Comparison of ENCODE assay signal across 18 mouse cellular contexts in the genomic region with DNA sequence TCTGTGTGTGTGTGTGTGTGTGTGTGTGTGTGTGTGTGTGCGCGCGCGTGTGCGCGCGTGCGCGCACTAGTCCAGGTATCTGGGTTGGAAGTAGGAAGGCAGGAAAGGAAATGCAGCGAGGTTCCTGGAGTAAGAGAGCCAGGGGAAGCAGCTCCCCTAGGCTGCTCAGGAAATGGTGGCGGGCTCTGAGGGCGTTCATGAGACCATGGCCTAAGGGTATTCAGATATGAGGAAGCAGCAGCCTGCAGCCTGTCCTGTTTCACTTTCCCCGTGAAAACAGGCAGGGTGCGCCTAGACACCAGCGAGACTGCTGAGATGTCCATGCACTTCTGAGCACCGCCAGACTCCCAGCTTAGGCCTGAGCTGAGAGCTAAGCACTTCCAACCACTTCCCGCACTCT. TPM values are rescaled to one million over a fixed set of nuclear protein-coding genes. Genes with fewer than 3 reads are reported as not detected.
DNase-seq lines count a peak whose midpoint lies in the region; ATAC-seq and TF ChIP-seq lines count a peak whose summit lies in the region.
"Had no signal": no experiment of that assay in that cellular context is flagged by ENCODE, and none has a peak within 500 bp of the region (broad histone marks: within the 10 kb centered on the region; RNA-seq: fewer than 3 reads in every experiment).

No protein-coding gene starts in this region.

- no peak for TF ChIP-seq EP300 in liver, postnatal 0 days (IDR thresholded peaks at IDR 0.05; ENCODE audit: low read depth)

- no peak for TF ChIP-seq POLR2A in kidney, adult 2 months (IDR thresholded peaks at IDR 0.05; ENCODE audit: low read depth, low read length)

- WGBS in liver, postnatal 0 days (ENCODE audit: insufficient replicate concordance) = 55% methylated on average over 17 of the region's 17 CpGs
- WGBS in liver, embryonic 11.5 days = 75% methylated on average over 17 of the region's 17 CpGs
- WGBS in macrophage (ENCODE audit: missing documents) = 24% methylated on average over 17 of the region's 17 CpGs
- 79% methylated on average over 17 of the region's 17 CpGs for WGBS in kidney, adult 2 months

- no peaks in the 10 kb centered on the region for H3K9me3 ChIP-seq in liver, postnatal 0 days (ENCODE audit: low read length)
- no peaks in the 10 kb centered on the region for H3K9me3 ChIP-seq in liver, embryonic 11.5 days (ENCODE audit: control insufficient read depth, low read length)
- H3K9me3 ChIP-seq: heart, embryonic 13.5 days; limb, embryonic 15.5 days; lung, embryonic 15.5 days had no signal

- peak; percentile 22; the same call in 1 of the 2 replicates for ATAC-seq in liver, postnatal 0 days
- no peak for ATAC-seq in liver, embryonic 11.5 days (replicated peaks; ENCODE audit: low FRiP score)
- ATAC-seq: inflammation-experienced regulatory T-cells, adult 6 months; Patski had no signal

- H3K27me3 ChIP-seq in liver, postnatal 0 days (ENCODE audit: insufficient read depth, low read length) = no peaks in the 10 kb centered on the region
- no peaks in the 10 kb centered on the region for H3K27me3 ChIP-seq in liver, embryonic 11.5 days (replicated peaks; ENCODE audit: control insufficient read depth, insufficient read depth, low read length)
- H3K27me3 ChIP-seq in kidney, adult 2 months (replicated peaks; ENCODE audit: control insufficient read depth, insufficient read depth, low read length) = no peaks in the 10 kb centered on the region
- H3K27me3 ChIP-seq: heart, embryonic 13.5 days; limb, embryonic 15.5 days; lung, embryonic 15.5 days; Patski had no signal

- no peak for TF ChIP-seq CTCF in liver, postnatal 0 days (IDR thresholded peaks at IDR 0.05; ENCODE audit: low read depth)
- no peak for TF ChIP-seq CTCF in kidney, adult 2 months (conservative IDR thresholded peaks at IDR 0.05; ENCODE audit: insufficient read depth, insufficient read length, low read depth, low read length)

- no peaks in the 10 kb centered on the region for H3K36me3 ChIP-seq in liver, postnatal 0 days (replicated peaks; ENCODE audit: insufficient read depth, low read length)
- H3K36me3 ChIP-seq in liver, embryonic 11.5 days (ENCODE audit: control insufficient read depth, insufficient read depth, low read length) = no peaks in the 10 kb centered on the region
- no peaks in the 10 kb centered on the region for H3K36me3 ChIP-seq in macrophage (ENCODE audit: inconsistent target)
- no peaks in the 10 kb centered on the region for H3K36me3 ChIP-seq in kidney, adult 2 months (ENCODE audit: control insufficient read depth, insufficient read depth, low read length)
- H3K36me3 ChIP-seq: heart, embryonic 13.5 days; limb, embryonic 15.5 days; lung, embryonic 15.5 days had no signal

- no peak overlapping the region for H3K4me3 ChIP-seq in liver, postnatal 0 days (ENCODE audit: low read depth, low read length)
- H3K4me3 ChIP-seq in liver, embryonic 11.5 days (ENCODE audit: low read depth, low read length) = no peak overlapping the region
- H3K4me3 ChIP-seq in macrophage (ENCODE audit: inconsistent target) = no peak overlapping the region
- no peak overlapping the region for H3K4me3 ChIP-seq in kidney, adult 2 months (ENCODE audit: insufficient read depth, low read depth, low read length)
- H3K4me3 ChIP-seq: heart, embryonic 13.5 days; limb, embryonic 15.5 days; lung, embryonic 15.5 days had no signal

- no peak overlapping the region for H3K9ac ChIP-seq in liver, postnatal 0 days (replicated peaks)
- no peak overlapping the region for H3K9ac ChIP-seq in liver, embryonic 11.5 days (ENCODE audit: low read depth, low read length)
- H3K9ac ChIP-seq: heart, embryonic 13.5 days; limb, embryonic 15.5 days; lung, embryonic 15.5 days had no signal

- H3K4me2 ChIP-seq in liver, postnatal 0 days (ENCODE audit: low read depth, low read length) = 0 out of 2 replicates have a peak overlapping the region, but pooled peaks have one; percentile 3
- no peak overlapping the region for H3K4me2 ChIP-seq in liver, embryonic 11.5 days
- H3K4me2 ChIP-seq: heart, embryonic 13.5 days; limb, embryonic 15.5 days; lung, embryonic 15.5 days had no signal

- peak overlapping the region; percentile 55 for H3K27ac ChIP-seq in liver, postnatal 0 days (ENCODE audit: low read depth)
- H3K27ac ChIP-seq in liver, embryonic 11.5 days (ENCODE audit: low read depth, low read length) = no peak overlapping the region
- peak overlapping the region; percentile 19 for H3K27ac ChIP-seq in macrophage
- H3K27ac ChIP-seq in kidney, adult 2 months (ENCODE audit: insufficient read depth, low read depth, low read length) = no peak overlapping the region
- H3K27ac ChIP-seq: heart, embryonic 13.5 days; limb, embryonic 15.5 days; lung, embryonic 15.5 days had no signal

- no peaks in the 10 kb centered on the region for H3K79me2 ChIP-seq in macrophage (ENCODE audit: inconsistent target)

- H3K4me1 ChIP-seq in liver, postnatal 0 days (ENCODE audit: insufficient read depth) = peaks cover 12% of the 10 kb centered on the region
- H3K4me1 ChIP-seq in liver, embryonic 11.5 days (replicated peaks; ENCODE audit: control insufficient read depth, insufficient read depth, low read length) = no peaks in the 10 kb centered on the region
- H3K4me1 ChIP-seq in kidney, adult 2 months (ENCODE audit: control insufficient read depth, insufficient read depth, low read length) = no peaks in the 10 kb centered on the region
- H3K4me1 ChIP-seq: heart, embryonic 13.5 days; lung, embryonic 15.5 days had no signal

- DNase-seq in liver, postnatal 0 days = no peak
- DNase-seq in liver, embryonic 11.5 days (ENCODE audit: low spot score) = no peak
- DNase-seq in A20 (ENCODE audit: low read depth, low spot score) (peak; percentile 53), ES-CJ7 (ENCODE audit: low read depth, low spot score) (peak; percentile 31)
- no peak for DNase-seq in kidney, adult 2 months
- DNase-seq in heart, adult 8-10 months (ENCODE audit: low spot score) = no peak
- DNase-seq in urinary bladder, adult 18-20 months (ENCODE audit: low spot score in 2 of 2) = no peak
- DNase-seq: adrenal gland, adult 2 months; cerebellum, adult 9-11 months; gastrocnemius, postnatal 14 days; heart, postnatal 4 days had no signal

RNA-seq across cellular contexts. Expression of a gene that starts 9.4 kb away (rescaled TPM):
- polyA plus RNA-seq in liver, postnatal 0 days (2015; fragmentation: Nextera tagmentation; extraction: Ambion mirVana) = 3.3 and 4.2 TPM in 2 replicates
- 2.2 and 2.5 TPM in 2 replicates for polyA plus RNA-seq in liver, embryonic 11.5 days (2014; fragmentation: Nextera tagmentation; extraction: Ambion mirVana)
- 100 to 1,000 TPM in 13 of 26 experiments, 10 to 100 TPM in 13; 46.7 to 181 (median 101) TPM for total RNA-seq in macrophage (2018; cell fraction: chromatin; rRNA removed)
- total RNA-seq in macrophage (2018; cell fraction: cytosol; rRNA removed) = 10 to 100 TPM; 31.3 to 82.7 (median 47.5) TPM
- 100 to 1,000 TPM in 13 of 26 experiments, 10 to 100 TPM in 13; 58.5 to 176 (median 98.2) TPM for total RNA-seq in macrophage (2018; cell fraction: nucleus; rRNA removed)
- 29.8 to 44.7 TPM (median 30.4 TPM) in 3 replicates for polyA plus RNA-seq in macrophage (2018)
- 31.5 and 31.9 TPM in 2 replicates for polyA plus RNA-seq in kidney, adult 2 months (2012; rRNA removed)
- 10 to 100 TPM; 83.8 to 98.3 (median 94.7) TPM for total RNA-seq in heart, adult 8-10 months (2022)

RNA-seq across cellular contexts. Expression of a gene that starts 25.9 kb away (rescaled TPM):
- polyA plus RNA-seq in liver, postnatal 0 days (2015; fragmentation: Nextera tagmentation; extraction: Ambion mirVana) = 9.7 and 10.2 TPM in 2 replicates
- 25.0 and 28.6 TPM in 2 replicates for polyA plus RNA-seq in liver, embryonic 11.5 days (2014; fragmentation: Nextera tagmentation; extraction: Ambion mirVana)
- 10 to 100 TPM in 12 of 26 experiments, 1 to 10 TPM in 14; 1.4 to 17.5 (median 9.2) TPM for total RNA-seq in macrophage (2018; cell fraction: chromatin; rRNA removed)
- 10 to 100 TPM; 14.4 to 28.7 (median 23.6) TPM for total RNA-seq in macrophage (2018; cell fraction: cytosol; rRNA removed)
- 10 to 100 TPM in 14 of 26 experiments, 1 to 10 TPM in 12; 3.7 to 20.6 (median 10.9) TPM for total RNA-seq in macrophage (2018; cell fraction: nucleus; rRNA removed)
- 16.8 to 18.9 TPM (median 17.3 TPM) in 3 replicates for polyA plus RNA-seq in macrophage (2018)
- 54.3 and 57.8 TPM in 2 replicates for polyA plus RNA-seq in kidney, adult 2 months (2012; rRNA removed)
- total RNA-seq in heart, adult 8-10 months (2022) = 10 to 100 TPM; 21.0 to 25.3 (median 21.7) TPM

RNA-seq across cellular contexts. Expression of a gene that starts 52.8 kb away (rescaled TPM):
- 0.09 and 0.13 TPM in 2 replicates for polyA plus RNA-seq in liver, postnatal 0 days (2015; fragmentation: Nextera tagmentation; extraction: Ambion mirVana)
- polyA plus RNA-seq in liver, embryonic 11.5 days (2014; fragmentation: Nextera tagmentation; extraction: Ambion mirVana) = 0.27 and 0.43 TPM in 2 replicates
- total RNA-seq in macrophage (2018; cell fraction: chromatin; rRNA removed) = under 1 TPM in 14 of 26 experiments, not detected in 12; 0.12 to 0.70 (median 0.24) TPM
- total RNA-seq in macrophage (2018; cell fraction: cytosol; rRNA removed) = under 1 TPM; 0.08 to 0.78 (median 0.40) TPM
- total RNA-seq in macrophage (2018; cell fraction: nucleus; rRNA removed) = 1 to 10 TPM in 1 of 26 experiments, under 1 TPM in 23, not detected in 2; 0.06 to 2.5 (median 0.36) TPM
- 0.20 to 0.89 TPM (median 0.76 TPM) in 3 replicates for polyA plus RNA-seq in macrophage (2018)
- 2.0 and 2.1 TPM in 2 replicates for polyA plus RNA-seq in kidney, adult 2 months (2012; rRNA removed)
- total RNA-seq in heart, adult 8-10 months (2022) = 1 to 10 TPM; 1.3 to 2.0 (median 1.8) TPM
- total RNA-seq: megakaryocyte-erythroid progenitor cell, adult 5-6 weeks had no signal

Comparison
In these comparisons a context has a peak if more than half of its experiments do, and no peak if none do; other contexts are left out.
1. H3K27ac ChIP-seq: peak in liver, postnatal 0 days (single experiment) and macrophage (single experiment); none in liver, embryonic 11.5 days (single experiment) and kidney, adult 2 months (single experiment).
2. DNase-seq: peak in A20 (single experiment) and ES-CJ7 (single experiment); none in liver, postnatal 0 days (single experiment), liver, embryonic 11.5 days (single experiment), kidney, adult 2 months (single experiment), heart, adult 8-10 months (single experiment) and urinary bladder, adult 18-20 months (0 of 2).